Mouse (Mus musculus): Measurements from ENCODE around the gene Pcyt1a. TPM values are rescaled to one million over a fixed set of nuclear protein-coding genes. Genes with fewer than 3 reads are reported as not detected.

Pcyt1a gene
- polyA plus RNA-seq, 1 experiment: 14.3 TPM

GRCm38 (mm10) chr16:32508035-32508434, 77.3 kb downstream of the Pcyt1a start:
- TF ChIP-seq FOSL1 (IDR thresholded peaks at IDR 0.05; ENCODE audit: insufficient read depth, low read length, poor library complexity, severe bottlenecking) (no peak), MAX (IDR thresholded peaks at IDR 0.05) (no peak), USF1 (IDR thresholded peaks at IDR 0.05; ENCODE audit: low read depth) (no peak), CTCF (IDR thresholded peaks at IDR 0.05; ENCODE audit: control insufficient read depth, insufficient read depth, insufficient read length) (no peak)
- H3K79me3 ChIP-seq (ENCODE audit: low read depth): no peaks in the 10 kb centered on the region
- H3K79me2 ChIP-seq (ENCODE audit: control insufficient read depth, insufficient read depth): no peaks in the 10 kb centered on the region
- peaks cover 5% of the 10 kb centered on the region for H3K27me3 ChIP-seq (ENCODE audit: control insufficient read depth, insufficient read depth, insufficient read length)
- no peak overlapping the region for H3K4me3 ChIP-seq (ENCODE audit: insufficient read depth, poor library complexity, severe bottlenecking)
- no peak overlapping the region for H3ac ChIP-seq (ENCODE audit: control insufficient read depth, insufficient read length, low read depth)
- no peaks in the 10 kb centered on the region for H3K36me3 ChIP-seq (ENCODE audit: control insufficient read depth, insufficient read depth)

GRCm38 (mm10) chr16:32508506-32509065, 77.9 kb downstream of the Pcyt1a start:
- H3ac ChIP-seq (ENCODE audit: control insufficient read depth, insufficient read length, low read depth): no peak overlapping the region
- H3K4me3 ChIP-seq (ENCODE audit: insufficient read depth, poor library complexity, severe bottlenecking): no peak overlapping the region
- H3K36me3 ChIP-seq (ENCODE audit: control insufficient read depth, insufficient read depth): no peaks in the 10 kb centered on the region
- TF ChIP-seq CTCF (IDR thresholded peaks at IDR 0.05; ENCODE audit: control insufficient read depth, insufficient read depth, insufficient read length): no peak
- TF ChIP-seq MYOD1 (IDR thresholded peaks at IDR 0.05; ENCODE audit: control insufficient read depth, insufficient read length, low read depth): no peak
- no peak for TF ChIP-seq USF1 (IDR thresholded peaks at IDR 0.05; ENCODE audit: low read depth)
- no peak for TF ChIP-seq MYOG (IDR thresholded peaks at IDR 0.05; ENCODE audit: control insufficient read depth, extremely low read depth, insufficient read length)
- TF ChIP-seq FOSL1 (IDR thresholded peaks at IDR 0.05; ENCODE audit: insufficient read depth, low read length, poor library complexity, severe bottlenecking): no peak
- no peak for TF ChIP-seq MAX (IDR thresholded peaks at IDR 0.05)
- no peak for TF ChIP-seq CEBPB (IDR thresholded peaks at IDR 0.05; ENCODE audit: low read depth)
- no peaks in the 10 kb centered on the region for H3K79me3 ChIP-seq (ENCODE audit: low read depth)
- H3K79me2 ChIP-seq (ENCODE audit: control insufficient read depth, insufficient read depth): no peaks in the 10 kb centered on the region
- peaks cover 3% of the 10 kb centered on the region for H3K27me3 ChIP-seq (ENCODE audit: control insufficient read depth, insufficient read depth, insufficient read length)

GRCm38 (mm10) chr16:32509066-32509942, 78.6 kb downstream of the Pcyt1a start:
- Histone ChIP-seq H3K79me3 (ENCODE audit: low read depth) (no peaks in the 10 kb centered on the region), H3ac (ENCODE audit: control insufficient read depth, insufficient read length, low read depth) (no peak overlapping the region), H3K79me2 (ENCODE audit: control insufficient read depth, insufficient read depth) (no peaks in the 10 kb centered on the region), H3K27me3 (ENCODE audit: control insufficient read depth, insufficient read depth, insufficient read length) (no peaks in the 10 kb centered on the region), H3K4me3 (ENCODE audit: insufficient read depth, poor library complexity, severe bottlenecking) (no peak overlapping the region), H3K36me3 (ENCODE audit: control insufficient read depth, insufficient read depth) (no peaks in the 10 kb centered on the region)
- TF ChIP-seq CEBPB (IDR thresholded peaks at IDR 0.05; ENCODE audit: low read depth) (no peak), MYOD1 (IDR thresholded peaks at IDR 0.05; ENCODE audit: control insufficient read depth, insufficient read length, low read depth) (no peak), FOSL1 (IDR thresholded peaks at IDR 0.05; ENCODE audit: insufficient read depth, low read length, poor library complexity, severe bottlenecking) (no peak), USF1 (IDR thresholded peaks at IDR 0.05; ENCODE audit: low read depth) (no peak), MYOG (IDR thresholded peaks at IDR 0.05; ENCODE audit: control insufficient read depth, extremely low read depth, insufficient read length) (no peak), CTCF (IDR thresholded peaks at IDR 0.05; ENCODE audit: control insufficient read depth, insufficient read depth, insufficient read length) (no peak), MAX (IDR thresholded peaks at IDR 0.05) (no peak)

- H3K79me3 ChIP-seq (ENCODE audit: low read depth): no peaks in the 10 kb centered on the region
- H3K4me3 ChIP-seq (ENCODE audit: insufficient read depth, poor library complexity, severe bottlenecking): no peak overlapping the region
- H3K36me3 ChIP-seq (ENCODE audit: control insufficient read depth, insufficient read depth): no peaks in the 10 kb centered on the region
- no peaks in the 10 kb centered on the region for H3K27me3 ChIP-seq (ENCODE audit: control insufficient read depth, insufficient read depth, insufficient read length)
- TF ChIP-seq CTCF (IDR thresholded peaks at IDR 0.05; ENCODE audit: control insufficient read depth, insufficient read depth, insufficient read length) (no peak), CEBPB (IDR thresholded peaks at IDR 0.05; ENCODE audit: low read depth) (no peak), USF1 (IDR thresholded peaks at IDR 0.05; ENCODE audit: low read depth) (no peak), FOSL1 (IDR thresholded peaks at IDR 0.05; ENCODE audit: insufficient read depth, low read length, poor library complexity, severe bottlenecking) (no peak), MYOG (IDR thresholded peaks at IDR 0.05; ENCODE audit: control insufficient read depth, extremely low read depth, insufficient read length) (no peak), MAX (IDR thresholded peaks at IDR 0.05) (no peak), MYOD1 (IDR thresholded peaks at IDR 0.05; ENCODE audit: control insufficient read depth, insufficient read length, low read depth) (no peak)
- H3K79me2 ChIP-seq (ENCODE audit: control insufficient read depth, insufficient read depth): no peaks in the 10 kb centered on the region
- no peak overlapping the region for H3ac ChIP-seq (ENCODE audit: control insufficient read depth, insufficient read length, low read depth)
Observed at GRCm38 (mm10) chr16:32510399-32511337, 79.9 kb downstream of the Pcyt1a start.

- TF ChIP-seq USF1 (IDR thresholded peaks at IDR 0.05; ENCODE audit: low read depth): no peak
- TF ChIP-seq MYOG (IDR thresholded peaks at IDR 0.05; ENCODE audit: control insufficient read depth, extremely low read depth, insufficient read length): no peak
- no peak for TF ChIP-seq CTCF (IDR thresholded peaks at IDR 0.05; ENCODE audit: control insufficient read depth, insufficient read depth, insufficient read length)
- TF ChIP-seq MYOD1 (IDR thresholded peaks at IDR 0.05; ENCODE audit: control insufficient read depth, insufficient read length, low read depth): no peak
- no peak for TF ChIP-seq MAX (IDR thresholded peaks at IDR 0.05)
- no peak for TF ChIP-seq FOSL1 (IDR thresholded peaks at IDR 0.05; ENCODE audit: insufficient read depth, low read length, poor library complexity, severe bottlenecking)
- no peak for TF ChIP-seq CEBPB (IDR thresholded peaks at IDR 0.05; ENCODE audit: low read depth)
- Histone ChIP-seq H3K27me3 (ENCODE audit: control insufficient read depth, insufficient read depth, insufficient read length) (no peaks in the 10 kb centered on the region), H3K4me3 (ENCODE audit: insufficient read depth, poor library complexity, severe bottlenecking) (no peak overlapping the region), H3K79me3 (ENCODE audit: low read depth) (no peaks in the 10 kb centered on the region), H3K36me3 (ENCODE audit: control insufficient read depth, insufficient read depth) (no peaks in the 10 kb centered on the region), H3ac (ENCODE audit: control insufficient read depth, insufficient read length, low read depth) (no peak overlapping the region), H3K79me2 (ENCODE audit: control insufficient read depth, insufficient read depth) (no peaks in the 10 kb centered on the region)
Observed at GRCm38 (mm10) chr16:32511338-32511734, 80.6 kb downstream of the Pcyt1a start.

All from C2C12 (cell line).